Mouse (Mus musculus) neural tube, embryonic 14.5 days (tissue): ENCODE measurements around the gene Chd6. TPM values are rescaled to one million over a fixed set of nuclear protein-coding genes. Genes with fewer than 3 reads are reported as not detected.
"Not testable (repeated sequence)": the region's sequence is repeated elsewhere in the genome, so short reads cannot be mapped to it uniquely, and the experiment has no call there.

Experiments used
- ATAC-seq: fragments of 200-750 bp; cut with Nextera tagmentation; 2 replicates; pipeline ENCODE4 v1.8.0; 2017; ENCODE audit warnings: low read depth, mild to moderate bottlenecking, moderate TSS enrichment, moderate library complexity
- H3K27ac ChIP-seq: fragments of 300-500 bp; sonication (generic); 2 replicates; pipeline ENCODE4 v1.5.1; 2014; ENCODE audit warnings: low read depth, mild to moderate bottlenecking, control low read depth, low read length, moderate library complexity, mixed read lengths
- H3K27me3 ChIP-seq: fragments of 300-500 bp; sonication (generic); 2 replicates; pipeline ENCODE4 v1.6.1; 2014; ENCODE audit warnings: low read length; ENCODE audit not compliant: control insufficient read depth, insufficient read depth
- H3K36me3 ChIP-seq: fragments of 300-500 bp; sonication (generic); 2 replicates; pipeline ENCODE4 v1.6.1; 2014; ENCODE audit warnings: low read length, mixed read lengths; ENCODE audit not compliant: control insufficient read depth, insufficient read depth
- H3K4me1 ChIP-seq: fragments of 300-500 bp; sonication (generic); 2 replicates; pipeline ENCODE4 v1.6.1; 2014; ENCODE audit warnings: low read length; ENCODE audit not compliant: control insufficient read depth, insufficient read depth
- H3K4me2 ChIP-seq: fragments of 300-500 bp; sonication (generic); 2 replicates; pipeline ENCODE4 v1.6.1; 2014; ENCODE audit warnings: mild to moderate bottlenecking, low read depth, low read length, control low read depth
- H3K4me3 ChIP-seq: fragments of 300-500 bp; sonication (generic); 2 replicates; pipeline ENCODE4 v1.5.1; 2014; ENCODE audit warnings: low read depth, low read length, control low read depth, mixed read lengths
- H3K9ac ChIP-seq: fragments of 300-500 bp; sonication (generic); replicated peaks from 2 replicates; pipeline ENCODE4 v1.6.1; 2014; ENCODE audit warnings: low read depth, mild to moderate bottlenecking, control low read depth, low read length, mixed read lengths
- H3K9me3 ChIP-seq: fragments of 300-500 bp; sonication (generic); 2 replicates; pipeline ENCODE4 v1.6.1; 2016; ENCODE audit warnings: low read length; ENCODE audit not compliant: control insufficient read depth
- WGBS: fragments of 180-500 bp; shearing (Covaris S2); extraction: QIAGEN DNeasy Blood & Tissue Kit; methylation state at CpG from one replicate; pipeline ENCODE4 v1.1.7; 2014; 5-methylcytosine and 5-hydroxymethylcytosine counted together
- polyA plus RNA-seq: library from polyadenylated mRNA; unstranded; fragments of >200 nt; fragmentation: Nextera tagmentation; extraction: Ambion mirVana; gene quantifications from 2 replicates; pipeline ENCODE4 v1.2.1, GENCODE M21; 2014

The Chd6 gene
- polyA plus RNA-seq, 1 experiment from 2014 or later: 45.6 TPM

DNA sequence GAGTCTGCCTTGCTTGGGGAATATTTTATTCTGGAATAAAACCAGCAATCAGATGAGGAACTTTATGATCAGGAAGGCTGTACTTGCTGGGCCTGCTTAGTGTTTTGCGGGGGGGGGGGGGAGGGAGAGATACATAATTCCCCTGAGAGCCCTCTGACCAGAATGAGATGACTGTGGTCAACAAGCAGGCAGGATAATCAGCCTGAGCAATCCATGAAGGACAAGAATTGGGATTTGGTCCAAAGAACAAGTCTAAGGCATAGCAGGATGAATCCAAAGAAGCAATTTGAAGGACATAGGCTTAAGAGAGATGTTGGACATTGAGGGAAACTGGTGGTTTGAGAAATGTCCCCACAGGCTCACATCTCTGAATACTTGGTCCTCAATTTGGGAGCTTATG, 130.2 kb downstream of the Chd6 start:
- H3K27ac ChIP-seq: no peak overlapping the region
- no peak for ATAC-seq
- WGBS: 100% methylated on average over 1 of the region's 1 CpGs
- no peak overlapping the region for H3K4me3 ChIP-seq
- no peaks in the 10 kb centered on the region for H3K27me3 ChIP-seq
- peaks cover 56% of the 10 kb centered on the region for H3K36me3 ChIP-seq
- H3K9me3 ChIP-seq: no peaks in the 10 kb centered on the region
- H3K9ac ChIP-seq: no peak overlapping the region
- no peak overlapping the region for H3K4me2 ChIP-seq
- no peaks in the 10 kb centered on the region for H3K4me1 ChIP-seq

- Histone ChIP-seq H3K27me3 (no peaks in the 10 kb centered on the region), H3K4me3 (no peak overlapping the region), H3K27ac (no peak overlapping the region), H3K9ac (no peak overlapping the region), H3K36me3 (peaks cover 43% of the 10 kb centered on the region), H3K4me2 (no peak overlapping the region), H3K9me3 (no peaks in the 10 kb centered on the region), H3K4me1 (no peaks in the 10 kb centered on the region)
- ATAC-seq: no peak
- 91% methylated on average over 1 of the region's 1 CpGs for WGBS
Observed at GRCm38 (mm10) chr2:160977248-160977647, 131.6 kb downstream of the Chd6 start.

GRCm38 (mm10) chr2:160973648-160974215, 135.1 kb downstream of the Chd6 start:
- Histone ChIP-seq H3K4me3 (no peak overlapping the region), H3K9me3 (no peaks in the 10 kb centered on the region), H3K4me1 (no peaks in the 10 kb centered on the region), H3K4me2 (no peak overlapping the region), H3K27ac (no peak overlapping the region), H3K36me3 (peaks cover 34% of the 10 kb centered on the region), H3K9ac (no peak overlapping the region), H3K27me3 (no peaks in the 10 kb centered on the region)
- WGBS: 84% methylated on average over 5 of the region's 5 CpGs
- ATAC-seq: no peak

GRCm38 (mm10) chr2:160972103-160972792, 136.6 kb downstream of the Chd6 start:
- peak; percentile 87 for ATAC-seq
- 78% methylated on average over 7 of the region's 7 CpGs for WGBS
- Histone ChIP-seq H3K9me3 (no peaks in the 10 kb centered on the region), H3K4me1 (no peaks in the 10 kb centered on the region), H3K36me3 (peaks cover 35% of the 10 kb centered on the region), H3K4me2 (no peak overlapping the region), H3K4me3 (no peak overlapping the region), H3K27ac (peak overlapping the region; percentile 79), H3K9ac (no peak overlapping the region), H3K27me3 (no peaks in the 10 kb centered on the region)

DNA sequence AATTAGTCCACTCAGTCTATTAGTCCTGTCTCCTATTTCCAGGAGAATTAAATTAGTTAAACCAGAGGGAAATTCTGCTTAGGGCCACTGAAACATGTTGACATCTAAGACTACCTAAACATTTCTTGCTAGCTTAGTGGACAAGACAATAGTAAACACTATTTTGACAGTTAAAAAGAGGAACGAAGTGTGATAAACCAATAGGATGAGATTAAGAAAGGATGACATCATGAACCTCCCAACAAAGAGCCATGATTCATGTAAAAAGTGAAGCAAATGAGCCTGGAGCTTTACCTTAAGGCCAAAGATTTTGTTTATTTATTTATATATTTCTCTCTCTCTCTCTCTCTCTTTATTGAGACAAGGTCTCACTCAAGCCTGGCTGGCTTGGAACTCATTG, 146.7 kb downstream of the Chd6 start:
- ATAC-seq: no peak
- Histone ChIP-seq H3K27me3 (no peaks in the 10 kb centered on the region), H3K4me2 (no peak overlapping the region), H3K27ac (no peak overlapping the region), H3K4me3 (no peak overlapping the region), H3K4me1 (no peaks in the 10 kb centered on the region), H3K36me3 (peaks cover 51% of the 10 kb centered on the region), H3K9ac (no peak overlapping the region), H3K9me3 (no peaks in the 10 kb centered on the region)
- WGBS: 98% methylated on average over 1 of the region's 1 CpGs

GRCm38 (mm10) chr2:160960956-160961646, 147.8 kb downstream of the Chd6 start:
- Histone ChIP-seq H3K27ac (no peak overlapping the region), H3K36me3 (peaks cover 48% of the 10 kb centered on the region), H3K4me1 (no peaks in the 10 kb centered on the region), H3K9ac (no peak overlapping the region), H3K27me3 (no peaks in the 10 kb centered on the region), H3K4me3 (no peak overlapping the region), H3K4me2 (no peak overlapping the region), H3K9me3 (no peaks in the 10 kb centered on the region)
- no peak for ATAC-seq
- 96% methylated on average over 6 of the region's 6 CpGs for WGBS

DNA sequence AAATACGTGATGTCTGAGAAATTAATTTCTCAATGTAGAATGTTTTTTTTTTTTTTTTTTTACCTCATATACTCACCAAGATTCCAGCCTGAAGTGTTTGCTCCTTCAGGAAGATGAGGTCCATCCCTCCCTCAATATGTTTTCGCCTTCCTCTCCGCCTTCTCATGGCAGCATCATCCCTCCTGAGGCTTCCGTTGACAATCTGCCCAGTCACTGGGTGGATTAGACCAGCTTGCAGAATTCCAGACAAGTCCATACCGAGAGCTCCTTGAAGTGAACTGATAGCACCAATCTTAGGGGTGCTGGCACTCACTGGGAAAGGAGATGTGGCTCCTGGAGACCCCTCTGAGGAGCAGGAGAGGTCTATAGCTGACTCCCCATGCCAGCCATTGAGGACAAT, 149.0 kb downstream of the Chd6 start:
- Histone ChIP-seq H3K27ac (no peak overlapping the region), H3K36me3 (peaks cover 50% of the 10 kb centered on the region), H3K9ac (no peak overlapping the region), H3K9me3 (no peaks in the 10 kb centered on the region), H3K4me3 (no peak overlapping the region), H3K27me3 (no peaks in the 10 kb centered on the region), H3K4me2 (no peak overlapping the region), H3K4me1 (no peaks in the 10 kb centered on the region)
- no peak for ATAC-seq
- 97% methylated on average over 5 of the region's 5 CpGs for WGBS

- Histone ChIP-seq H3K27ac (no peak overlapping the region), H3K4me1 (no peaks in the 10 kb centered on the region), H3K4me3 (no peak overlapping the region), H3K36me3 (peaks cover 54% of the 10 kb centered on the region), H3K27me3 (no peaks in the 10 kb centered on the region), H3K4me2 (no peak overlapping the region), H3K9me3 (no peaks in the 10 kb centered on the region), H3K9ac (no peak overlapping the region)
- ATAC-seq: no peak
- WGBS: 91% methylated on average over 5 of the region's 5 CpGs
Observed at GRCm38 (mm10) chr2:160958737-160959136, 150.1 kb downstream of the Chd6 start.

DNA sequence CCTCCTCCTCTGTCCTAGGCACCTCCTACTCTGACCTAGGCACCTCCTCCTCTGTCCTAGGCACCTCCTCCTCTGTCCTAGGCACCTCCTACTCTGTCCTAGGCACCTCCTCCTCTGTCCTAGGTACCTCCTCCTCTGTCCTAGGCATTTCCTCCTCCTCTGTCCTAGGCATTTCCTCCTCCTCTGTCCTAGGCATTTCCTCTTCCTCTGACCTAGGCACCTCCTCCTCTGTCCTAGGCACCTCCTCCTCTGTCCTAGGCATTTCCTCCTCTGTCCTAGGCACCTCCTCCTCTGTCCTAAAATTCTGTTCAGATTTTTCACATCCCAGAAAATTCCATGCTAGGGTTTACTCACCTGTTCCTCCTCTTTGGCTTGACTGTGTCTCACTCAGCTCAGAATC, 151.1 kb downstream of the Chd6 start:
- not testable (repeated sequence) for H3K9me3 ChIP-seq, H3K4me3 ChIP-seq, H3K27ac ChIP-seq, ATAC-seq, H3K27me3 ChIP-seq, H3K4me1 ChIP-seq, H3K4me2 ChIP-seq, H3K9ac ChIP-seq
- H3K36me3 ChIP-seq: peaks cover 54% of the 10 kb centered on the region
